Mouse (Mus musculus): ENCODE measurements around the gene Acoxl.
A peak's percentile ranks its signal among the peaks of the same experiment; 100 is the strongest.

The Acoxl gene

DNA sequence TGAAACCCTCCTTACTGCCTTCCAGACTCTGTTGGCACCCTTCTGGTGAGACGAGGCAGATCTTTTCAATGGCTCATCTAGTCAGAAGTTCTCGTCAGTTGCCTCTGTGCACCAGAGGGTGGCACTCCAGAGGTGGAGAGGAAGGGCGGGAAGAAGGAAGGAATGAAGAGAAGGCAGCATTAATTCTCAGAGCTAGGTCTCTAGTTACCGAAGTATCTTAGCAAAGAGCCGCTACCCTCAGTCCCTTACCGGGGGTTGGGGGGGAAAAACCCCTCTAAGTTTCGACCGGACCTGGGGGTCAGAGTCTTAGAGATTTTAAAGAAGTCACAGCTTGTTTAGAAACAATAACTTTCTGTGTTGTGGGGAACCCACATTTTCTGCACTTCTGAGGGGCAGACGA, 283.8 kb downstream of the Acoxl start:
- peak; percentile 78 for DNase-seq (ENCODE audit: low spot score)

DNA sequence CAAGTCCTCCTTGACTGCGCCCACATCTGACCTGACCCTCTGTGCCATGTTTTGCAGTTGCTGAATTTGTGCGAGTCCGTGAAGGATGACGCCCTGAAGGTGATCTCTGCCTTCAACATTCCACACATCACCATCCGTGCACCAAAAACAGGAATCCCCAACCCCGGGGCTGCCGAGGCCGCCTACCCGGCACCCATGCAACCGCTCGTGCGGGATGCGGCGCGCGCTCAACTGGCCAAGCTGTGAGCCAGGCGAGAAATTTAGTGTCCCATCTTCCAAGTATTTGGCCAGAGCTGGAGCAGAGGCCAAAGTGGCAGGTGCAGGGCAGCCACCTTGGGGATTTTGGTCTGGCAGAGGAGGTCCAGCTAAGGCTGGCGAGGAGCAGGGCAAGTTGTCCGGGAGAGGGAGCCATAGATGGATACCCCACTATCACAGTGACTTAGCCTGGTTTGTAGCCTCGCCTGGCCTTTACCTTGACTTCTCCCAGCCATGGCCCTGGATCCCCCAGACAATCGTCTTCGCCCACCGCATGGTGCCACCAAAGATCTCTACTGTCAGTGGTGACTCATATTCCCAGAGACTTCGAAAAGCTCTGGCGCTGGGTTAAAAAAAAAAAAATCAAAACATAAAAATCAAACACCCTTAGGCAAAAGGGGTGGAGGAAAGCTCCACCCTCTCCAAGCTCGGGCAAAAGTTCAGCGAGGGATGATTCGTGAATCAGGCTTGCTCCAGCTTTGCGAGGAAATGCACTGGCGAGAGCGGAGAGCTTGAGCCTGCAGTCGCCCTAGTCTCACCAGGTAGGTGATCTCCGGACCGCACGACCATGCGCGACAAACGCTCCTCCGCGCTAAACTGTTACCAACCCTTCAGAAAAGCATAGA, 284.5 kb downstream of the Acoxl start:
- DNase-seq (ENCODE audit: low spot score), result peak; percentile 55

DNA sequence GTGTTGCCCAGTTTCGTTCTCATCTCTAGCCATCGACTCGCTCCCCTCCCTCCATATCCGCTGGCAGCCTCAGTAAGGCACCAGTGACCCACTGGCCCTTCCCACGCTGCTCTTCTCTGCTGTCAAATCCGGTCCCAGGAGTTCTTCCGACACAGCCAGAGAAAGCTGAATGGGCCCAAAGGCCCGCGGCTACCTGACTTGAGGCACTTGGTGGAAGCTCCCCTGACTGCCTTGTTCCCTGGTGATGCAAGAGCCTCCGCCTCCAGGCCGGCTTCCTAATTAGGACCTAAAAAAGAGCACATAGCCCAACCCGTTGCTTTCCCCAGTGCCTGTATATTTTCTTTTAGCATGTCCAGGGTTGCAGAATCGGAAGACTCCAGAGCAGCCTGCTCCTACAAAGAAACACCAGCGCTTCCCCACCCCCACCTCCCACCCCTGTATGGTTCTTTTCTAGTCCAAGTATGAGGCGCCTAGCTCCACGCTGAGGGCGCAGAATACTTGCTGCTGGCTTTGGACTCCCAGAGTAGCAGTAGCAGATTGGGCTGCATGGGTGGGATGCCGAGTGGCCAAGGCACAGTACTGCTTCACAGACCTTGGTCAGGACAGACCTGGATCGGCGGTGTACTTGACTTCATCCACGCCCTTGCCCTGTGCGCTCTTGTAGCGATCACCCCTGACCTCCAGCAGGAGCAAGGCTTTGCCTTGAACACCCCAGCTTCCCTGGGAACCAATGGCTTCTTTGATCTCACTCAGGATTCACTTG, 285.4 kb downstream of the Acoxl start:
- DNase-seq (ENCODE audit: low spot score), result no peak

DNA sequence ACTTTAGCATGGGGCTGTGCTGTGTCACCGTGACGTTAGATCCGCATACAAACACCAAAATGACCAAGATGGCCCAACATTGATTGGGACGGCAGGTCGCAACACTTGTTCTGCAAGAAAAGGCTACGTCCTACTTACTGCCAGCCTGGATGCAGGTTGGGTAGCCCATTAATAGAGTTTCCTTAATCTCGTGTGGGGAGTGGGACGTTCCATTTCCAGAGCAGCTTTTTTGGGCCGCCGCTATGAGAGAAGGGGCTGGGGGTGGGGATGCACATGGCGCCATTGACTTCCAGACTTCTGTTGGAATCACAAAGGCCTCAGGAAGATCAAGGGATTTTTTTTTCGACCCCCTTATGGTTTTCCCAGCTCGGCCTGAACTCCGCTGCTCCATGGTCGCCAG, 286.0 kb downstream of the Acoxl start:
- no peak for DNase-seq (ENCODE audit: low spot score)

DNA sequence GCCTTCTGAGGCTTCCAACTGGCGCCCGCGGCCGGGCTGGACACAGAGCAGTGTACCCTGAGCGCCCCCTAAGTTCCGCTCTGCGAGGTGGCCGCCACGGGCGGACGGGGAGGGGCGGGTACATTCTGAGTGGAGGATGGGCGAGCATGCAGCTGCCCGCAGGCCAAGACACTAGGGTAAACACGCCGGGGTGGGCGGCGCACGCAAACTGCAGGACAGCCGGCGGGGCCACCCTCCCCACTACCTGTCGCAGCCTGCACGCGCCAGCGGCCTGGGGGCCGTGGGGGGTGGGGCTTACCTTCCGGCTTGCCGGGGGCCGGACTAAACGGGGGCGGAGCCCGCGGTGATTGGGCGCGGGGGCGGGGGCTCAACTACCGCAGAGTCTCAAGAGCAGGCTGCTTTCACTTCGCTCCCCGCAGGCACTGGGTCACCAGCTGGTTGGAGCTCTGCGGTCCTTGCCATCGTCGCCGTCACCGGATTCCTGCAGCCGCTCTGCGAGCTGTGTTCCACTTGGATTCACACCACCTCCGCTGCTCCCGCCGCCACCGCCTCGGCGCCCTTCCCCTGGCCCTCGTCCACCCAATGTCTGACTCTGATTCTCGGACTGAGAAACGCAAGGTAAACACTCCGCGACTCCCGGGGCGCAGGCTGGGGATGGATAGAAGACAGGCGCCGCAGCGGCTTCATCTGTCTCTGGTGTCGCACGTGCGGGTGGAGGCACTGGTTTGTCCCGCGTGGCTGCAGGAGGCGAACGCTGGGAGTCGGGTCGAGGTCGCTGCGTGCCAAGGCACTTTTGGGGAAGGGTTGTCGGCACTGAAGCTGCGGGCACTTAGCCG, 287.2 kb downstream of the Acoxl start, which contains the start of gene Bcl2l11:
TSS of gene Bcl2l11 (plus strand) at position 404 of the 836 bp plus-strand sequence.
- DNase-seq (ENCODE audit: low spot score), result peak; percentile 98

DNA sequence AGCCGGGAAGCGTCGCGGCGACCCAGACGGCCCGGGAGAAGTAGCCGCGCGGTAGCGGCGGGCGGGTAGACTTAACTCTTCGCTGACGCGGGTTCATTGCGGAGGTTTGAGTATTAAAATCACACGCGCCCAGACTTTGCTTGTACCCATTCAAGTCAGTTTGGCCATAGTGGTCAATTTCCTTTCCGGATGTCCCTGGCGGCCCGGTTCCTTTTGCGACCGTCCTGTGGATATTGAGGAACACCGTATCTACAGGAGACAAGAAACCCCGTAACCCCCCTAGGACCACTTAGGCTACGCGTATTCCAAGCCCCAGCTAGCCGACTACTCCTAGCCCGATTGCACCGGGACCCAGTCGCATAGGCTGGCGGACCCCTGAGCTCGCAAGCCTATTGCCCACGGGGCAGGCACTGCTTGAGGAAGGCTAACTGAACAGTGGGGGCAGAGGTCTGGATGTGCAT, 287.9 kb downstream of the Acoxl start:
- no peak for DNase-seq (ENCODE audit: low spot score)

DNA sequence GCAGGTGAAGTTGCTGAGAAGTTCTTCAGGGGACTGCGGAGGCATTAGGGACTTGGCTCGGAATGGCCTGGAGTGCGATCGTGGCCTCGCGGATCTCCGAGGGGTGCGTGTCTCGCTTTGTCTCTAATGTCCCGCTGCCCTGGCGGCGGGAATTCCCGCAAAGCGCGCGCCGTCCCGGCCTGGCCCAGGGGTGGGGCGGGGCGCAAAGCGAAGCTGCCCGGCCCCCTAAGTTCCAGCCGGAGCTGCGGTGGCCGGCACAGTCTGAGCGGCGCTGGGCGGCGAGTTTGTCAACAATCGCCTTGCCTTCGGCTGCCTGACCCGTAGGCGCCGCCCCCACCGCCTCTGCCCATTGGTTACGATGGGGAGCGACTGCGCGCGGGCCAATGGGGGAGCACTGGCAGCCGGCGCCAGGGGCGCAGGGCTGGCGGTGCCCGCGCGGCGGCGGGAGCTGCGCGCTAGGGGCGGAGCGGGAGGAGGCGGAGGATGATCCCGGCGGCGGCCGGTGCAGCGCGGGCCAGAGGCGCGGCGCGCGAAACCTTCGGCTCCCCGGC, 288.5 kb downstream of the Acoxl start:
- peak; percentile 95 for DNase-seq (ENCODE audit: low spot score)

DNA sequence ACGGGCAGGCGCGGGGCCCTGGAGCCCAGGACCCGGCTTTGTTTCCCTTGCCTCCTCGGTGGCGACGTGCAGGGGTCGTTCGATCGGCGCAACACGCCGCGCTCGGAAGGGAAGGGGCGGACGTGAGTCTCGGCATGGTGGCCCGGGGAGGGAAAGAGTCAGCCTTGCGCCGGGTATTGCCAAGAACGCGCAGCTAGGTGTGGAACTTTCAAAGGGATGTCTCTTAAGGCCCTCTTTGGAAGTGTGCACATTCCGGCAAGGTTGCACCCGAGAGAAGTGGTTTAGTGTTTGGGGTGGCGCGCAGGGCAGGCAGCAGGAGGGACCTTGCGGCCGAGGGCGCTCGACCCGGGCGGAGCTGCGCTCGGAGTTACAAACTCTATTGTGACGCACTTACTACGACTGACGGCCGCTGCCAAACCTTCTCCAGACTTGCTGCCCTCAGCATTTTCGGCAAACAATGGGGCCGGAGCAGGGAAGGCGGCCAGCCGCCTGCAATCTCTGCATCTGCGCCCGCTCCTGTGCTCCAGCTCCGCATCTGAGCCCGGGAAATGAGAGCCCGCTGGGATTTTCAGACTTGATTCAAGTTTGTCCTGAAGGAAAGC, 289.1 kb downstream of the Acoxl start:
- DNase-seq (ENCODE audit: low spot score), result peak; percentile 72

DNA sequence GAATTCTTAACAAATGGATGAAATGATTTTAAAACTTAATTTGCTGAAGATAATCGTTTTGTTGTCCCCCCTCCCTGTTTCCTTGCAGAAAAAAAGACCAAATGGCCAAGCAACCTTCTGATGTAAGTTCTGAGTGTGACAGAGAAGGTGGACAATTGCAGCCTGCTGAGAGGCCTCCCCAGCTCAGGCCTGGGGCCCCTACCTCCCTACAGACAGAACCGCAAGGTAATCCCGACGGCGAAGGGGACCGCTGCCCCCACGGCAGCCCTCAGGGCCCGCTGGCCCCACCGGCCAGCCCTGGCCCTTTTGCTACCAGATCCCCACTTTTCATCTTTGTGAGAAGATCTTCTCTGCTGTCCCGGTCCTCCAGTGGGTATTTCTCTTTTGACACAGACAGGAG, 289.9 kb downstream of the Acoxl start:
- no peak for DNase-seq (ENCODE audit: low spot score)

DNA sequence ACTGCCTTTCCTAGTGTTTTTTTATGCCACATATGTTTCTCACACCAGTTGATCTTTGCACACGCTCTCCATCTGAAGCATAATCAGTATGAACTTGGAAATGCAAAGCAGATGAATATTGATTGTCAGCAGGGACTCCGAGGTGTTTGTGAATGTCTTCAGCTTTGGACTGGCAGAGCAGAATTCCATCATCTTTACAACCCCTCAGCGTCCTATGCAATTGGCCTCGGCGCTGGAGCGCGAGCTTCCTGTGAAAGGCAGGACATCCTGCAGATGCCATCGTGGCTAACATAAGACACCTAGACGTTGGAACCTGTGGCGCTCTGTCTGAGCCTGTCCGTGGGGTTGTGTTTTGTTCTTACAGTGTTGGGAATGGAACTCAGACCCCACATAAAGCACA, 292.8 kb downstream of the Acoxl start:
- DNase-seq (ENCODE audit: low spot score), result no peak

DNA sequence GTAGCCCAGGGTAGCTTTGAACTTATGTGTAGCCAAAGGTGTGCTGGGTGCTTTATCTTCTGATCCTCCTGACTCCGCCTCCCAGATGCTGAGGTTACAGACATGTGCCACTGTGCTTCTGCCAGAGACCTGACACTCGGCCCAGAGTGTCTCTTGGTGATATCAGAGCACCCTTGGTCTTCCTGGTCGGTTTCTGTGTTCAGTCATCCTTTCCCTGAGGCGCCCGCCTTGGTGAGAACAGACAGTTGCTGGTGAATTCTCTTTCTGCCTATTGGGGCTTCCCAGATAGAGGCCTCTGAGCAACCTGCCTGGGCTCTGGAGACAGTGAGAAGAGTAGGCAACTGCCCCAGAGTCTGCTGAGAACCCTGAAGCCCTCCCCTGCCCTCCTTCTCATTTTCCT, 294.0 kb downstream of the Acoxl start:
- DNase-seq (ENCODE audit: low spot score), result no peak

DNA sequence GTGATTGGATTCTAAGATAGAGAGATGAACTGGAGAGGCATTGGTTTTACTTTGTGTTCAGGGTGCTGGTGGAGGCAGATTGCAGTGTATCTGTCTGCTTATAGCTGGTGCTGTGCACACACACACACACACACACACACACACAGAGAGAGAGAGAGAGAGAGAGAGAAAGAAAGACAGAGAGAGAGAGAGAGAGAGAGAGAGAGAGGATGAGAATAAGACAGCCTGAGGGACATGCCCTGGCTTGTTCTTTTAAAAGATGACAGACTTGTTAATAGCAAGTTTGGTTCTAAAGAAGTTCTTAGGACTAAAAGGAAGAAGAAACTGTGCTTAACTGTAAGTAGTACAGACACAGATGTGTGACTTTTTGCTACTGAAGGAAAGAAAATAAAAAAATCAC, 295.2 kb downstream of the Acoxl start:
- DNase-seq (ENCODE audit: low spot score), result no peak

DNA sequence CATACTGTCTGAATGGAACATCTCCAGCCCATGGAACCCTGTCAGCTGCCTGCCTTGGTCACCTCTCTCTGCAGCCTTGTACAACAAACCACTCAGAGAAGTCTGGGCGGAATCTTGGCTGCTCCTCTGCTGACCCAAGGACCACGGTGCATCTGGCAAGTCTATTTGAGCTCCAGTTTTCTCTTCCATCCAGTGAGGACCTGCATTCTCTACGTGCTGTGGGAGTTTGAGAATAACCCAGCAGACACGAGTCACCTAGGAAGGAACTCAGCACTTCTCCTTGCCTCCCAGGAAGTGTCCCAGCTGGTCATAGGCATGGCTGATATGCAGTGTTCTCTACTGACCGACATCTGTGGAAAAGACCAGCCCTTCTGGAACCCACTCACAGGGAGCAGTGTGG, 295.8 kb downstream of the Acoxl start:
- no peak for DNase-seq (ENCODE audit: low spot score)

DNA sequence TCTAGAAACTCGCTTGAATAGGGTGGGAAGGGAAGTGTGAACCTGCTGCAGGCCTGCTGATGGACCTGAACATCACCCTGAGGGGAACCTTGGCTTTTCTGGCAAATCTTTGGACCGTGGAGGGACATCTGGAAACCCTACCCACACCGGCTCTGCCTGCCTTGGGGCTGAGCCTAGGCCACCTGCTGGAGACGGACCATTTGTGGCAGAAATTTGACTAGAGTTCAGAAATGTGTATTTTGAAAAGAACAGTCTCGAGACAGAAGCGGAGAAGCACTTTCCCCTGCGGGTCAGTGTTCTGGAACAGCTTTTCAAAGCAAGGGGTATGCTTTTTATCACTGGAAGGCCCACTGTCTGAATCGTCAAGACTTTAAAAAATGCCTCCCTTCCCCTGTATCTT, 296.3 kb downstream of the Acoxl start:
- no peak for DNase-seq (ENCODE audit: low spot score)

DNA sequence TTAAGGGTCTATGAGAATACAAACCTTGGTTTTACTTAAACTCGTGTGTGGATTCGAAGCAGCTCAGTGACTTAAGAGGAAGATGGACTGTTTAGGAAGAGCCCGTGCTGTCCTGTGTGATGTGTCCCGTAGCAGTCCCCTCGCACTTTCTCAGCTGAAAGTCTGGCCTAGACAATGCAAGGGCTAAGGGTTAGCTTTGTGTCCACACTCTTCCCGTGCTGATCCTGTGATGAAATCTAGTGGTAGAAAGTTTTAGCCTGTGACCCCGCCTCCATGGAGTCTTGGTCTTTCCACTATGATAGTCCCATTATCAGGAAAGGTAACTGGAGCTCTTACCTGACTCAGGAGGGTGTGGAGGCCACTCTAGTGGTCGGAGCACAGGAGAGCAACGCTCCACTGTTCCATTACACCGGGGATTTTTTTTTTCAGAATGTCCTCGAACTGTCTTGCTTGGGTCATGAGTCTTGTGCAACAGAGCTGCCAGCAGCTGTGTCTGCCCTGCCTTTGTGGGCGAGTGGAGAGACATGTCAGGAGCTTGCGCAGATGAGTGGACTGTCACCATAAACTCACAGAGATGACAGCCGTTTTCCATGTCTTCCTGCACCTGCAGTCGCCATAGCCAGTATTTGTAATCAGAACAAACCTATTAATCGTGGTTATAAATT, 298.2 kb downstream of the Acoxl start:
- DNase-seq (ENCODE audit: low spot score), result no peak

DNA sequence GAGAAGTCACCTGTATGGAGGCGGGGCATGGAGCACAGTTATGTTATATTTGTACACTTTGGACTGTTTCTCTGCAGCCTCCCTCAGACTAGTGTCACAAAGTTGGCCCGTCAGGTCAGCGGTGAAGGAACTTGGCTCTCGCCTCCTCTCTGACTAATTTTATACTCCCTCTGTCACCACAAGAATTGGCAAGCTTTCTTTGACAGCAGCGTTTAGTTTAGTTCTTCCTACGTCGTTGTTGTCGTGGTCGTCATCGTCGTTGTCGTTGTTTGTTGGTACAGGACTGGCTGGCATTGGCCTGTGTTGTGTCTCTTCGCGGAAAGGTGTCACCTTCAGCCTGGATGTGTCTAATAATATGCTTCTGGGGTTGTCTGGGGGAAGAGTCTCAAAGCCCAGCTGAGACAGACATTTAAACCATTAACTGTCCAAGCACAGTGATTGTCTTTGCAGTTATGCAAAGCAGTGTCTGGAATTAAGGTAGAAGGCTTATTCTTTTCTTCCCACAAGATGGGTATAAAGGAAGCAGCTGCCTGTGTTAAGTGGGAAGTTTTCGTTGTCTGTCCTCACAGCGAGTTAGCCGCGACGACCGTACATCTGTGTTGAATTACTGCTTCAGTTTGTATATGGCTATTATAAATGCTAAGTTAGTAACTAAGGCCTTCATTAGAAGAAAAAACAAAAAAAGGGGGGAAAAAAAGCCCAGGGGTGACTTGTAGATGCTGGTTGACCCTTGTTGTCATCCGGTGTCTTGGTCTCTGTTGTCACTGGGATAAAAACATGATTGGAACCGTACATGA, 299.0 kb downstream of the Acoxl start:
- no peak for DNase-seq (ENCODE audit: low spot score)

DNA sequence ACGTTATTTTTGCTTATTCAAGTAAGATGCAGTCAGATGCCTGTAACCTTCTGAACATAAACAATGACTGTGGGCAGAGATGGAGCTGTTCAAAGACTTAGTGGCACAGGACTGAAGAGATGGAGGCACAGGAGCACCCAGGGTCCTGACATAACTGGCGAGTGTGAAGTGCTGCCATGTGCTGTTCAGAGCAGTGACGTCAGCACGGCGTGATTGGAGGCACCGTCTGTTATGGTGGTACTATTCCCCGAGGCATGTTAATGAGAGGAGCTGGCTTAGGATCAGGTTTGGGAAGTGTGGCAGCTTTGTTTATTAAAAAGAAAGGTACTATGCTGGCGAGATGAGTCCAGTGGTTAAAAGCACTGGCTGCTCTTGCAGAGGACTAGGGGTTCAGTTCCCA, 300.2 kb downstream of the Acoxl start:
- DNase-seq (ENCODE audit: low spot score), result no peak

DNA sequence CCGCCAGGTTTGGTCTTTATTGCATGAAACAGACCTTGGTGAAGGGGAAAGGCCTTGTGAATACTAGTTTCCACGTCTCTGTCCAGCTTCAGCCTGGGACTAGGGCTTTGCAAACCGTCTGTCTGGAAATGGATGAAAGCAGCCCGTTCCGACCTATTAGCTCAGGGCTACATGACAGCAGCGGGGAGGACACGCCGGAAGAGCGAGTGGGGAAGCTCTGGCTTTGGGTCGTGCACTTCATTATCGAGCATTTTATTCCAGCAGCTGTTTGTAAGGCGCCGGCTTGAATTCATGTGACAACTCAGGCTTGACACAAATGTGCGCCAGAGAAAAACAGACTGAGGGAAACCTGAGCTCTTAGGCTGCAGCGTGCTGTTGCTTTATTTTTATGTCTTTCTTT, 301.1 kb downstream of the Acoxl start:
- no peak for DNase-seq (ENCODE audit: low spot score)

DNA sequence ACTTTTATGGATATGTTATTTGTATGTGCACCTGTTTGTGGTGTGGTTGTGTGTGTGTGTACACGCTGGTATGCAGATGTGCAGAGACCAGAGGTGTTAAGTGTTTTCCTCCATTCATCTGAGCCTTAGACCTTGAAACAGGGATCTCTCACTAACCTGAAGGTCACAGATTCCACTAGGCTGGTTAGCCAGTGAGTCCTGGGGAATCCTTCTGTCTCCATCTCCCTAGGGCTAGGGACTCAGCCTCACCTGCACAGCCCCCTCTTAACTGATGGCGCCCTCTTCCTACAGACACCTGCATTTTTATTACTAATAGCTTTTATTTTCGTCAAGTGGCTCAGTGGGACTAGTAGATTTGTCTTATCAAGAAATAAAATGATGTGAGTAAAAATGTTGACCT, 301.5 kb downstream of the Acoxl start:
- no peak for DNase-seq (ENCODE audit: low spot score)

DNA sequence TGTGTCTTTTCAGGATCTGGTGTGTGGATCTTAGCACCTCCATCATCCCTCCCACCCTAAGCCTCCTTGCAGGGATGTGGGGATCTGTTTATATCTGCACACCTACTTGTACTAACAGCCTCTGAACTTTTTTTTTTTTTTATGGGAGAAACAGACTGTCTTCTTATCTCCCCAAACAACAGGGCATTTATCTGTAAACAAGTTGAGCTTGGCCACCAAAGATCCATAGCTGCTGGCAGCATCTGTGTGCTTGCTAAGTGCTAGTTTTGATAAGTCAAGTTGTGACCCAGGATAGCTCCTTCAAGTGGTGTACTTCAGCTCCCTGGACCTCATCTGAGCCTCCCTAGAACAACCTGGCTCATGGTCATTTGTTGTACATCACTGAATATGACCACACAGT, 305.3 kb downstream of the Acoxl start:
- no peak for DNase-seq (ENCODE audit: low spot score)

All from testis, postnatal 10 days (tissue).